Comparison of ENCODE assay signal across 40 mouse cellular contexts in genomic region chr7:46696754-46697153, GRCm38 (mm10). TPM values are rescaled to one million over a fixed set of nuclear protein-coding genes. Genes with fewer than 3 reads are reported as not detected.
A peak's percentile ranks its signal among the peaks of the same experiment; 100 is the strongest.
DNase-seq lines count a peak whose midpoint lies in the region; ATAC-seq and TF ChIP-seq lines count a peak whose summit lies in the region.
"Had no signal": no experiment of that assay in that cellular context is flagged by ENCODE, and none has a peak within 500 bp of the region (broad histone marks: within the 10 kb centered on the region; RNA-seq: fewer than 3 reads in every experiment).

No protein-coding gene starts in this region.

- no peak for TF ChIP-seq CTCF in midbrain, postnatal 0 days (IDR thresholded peaks at IDR 0.05)
- TF ChIP-seq CTCF in thymus, adult 2 months (IDR thresholded peaks at IDR 0.05; ENCODE audit: borderline replicate concordance, control insufficient read depth, extremely low read depth, insufficient read depth, low read length, poor library complexity), result no peak

- no peak overlapping the region for H3K9ac ChIP-seq in midbrain, embryonic 11.5 days (ENCODE audit: low read length)
- H3K9ac ChIP-seq in midbrain, postnatal 0 days (replicated peaks; ENCODE audit: low read length, poor library complexity, severe bottlenecking), result no peak overlapping the region
- no peak overlapping the region for H3K9ac ChIP-seq in liver, embryonic 16.5 days (ENCODE audit: low read depth, low read length)
- no peak overlapping the region for H3K9ac ChIP-seq in forebrain, embryonic 16.5 days (replicated peaks; ENCODE audit: low read depth, low read length)
- H3K9ac ChIP-seq: embryonic facial prominence, embryonic 15.5 days; forebrain, embryonic 13.5 days; heart, embryonic 15.5 days; hindbrain, embryonic 12.5 days; intestine, embryonic 15.5 days; limb, embryonic 15.5 days; lung, embryonic 15.5 days; neural tube, embryonic 12.5 days had no signal

- no peak for TF ChIP-seq POLR2A in thymus, adult 2 months (IDR thresholded peaks at IDR 0.05; ENCODE audit: control insufficient read depth, extremely low read depth, insufficient read depth, low read length, poor library complexity)

- no peak overlapping the region for H3K4me3 ChIP-seq in midbrain, embryonic 11.5 days (ENCODE audit: low read depth, low read length)
- H3K4me3 ChIP-seq in midbrain, postnatal 0 days (ENCODE audit: low read depth, low read length), result no peak overlapping the region
- H3K4me3 ChIP-seq in liver, embryonic 16.5 days (ENCODE audit: low read depth, low read length), result no peak overlapping the region
- no peak overlapping the region for H3K4me3 ChIP-seq in forebrain, embryonic 16.5 days (replicated peaks; ENCODE audit: low read length)
- H3K4me3 ChIP-seq in thymus, adult 2 months (ENCODE audit: control insufficient read depth, insufficient read depth, low read length), result no peak overlapping the region
- H3K4me3 ChIP-seq: embryonic facial prominence, embryonic 10.5 days; embryonic facial prominence, embryonic 15.5 days; forebrain, embryonic 13.5 days; heart, embryonic 15.5 days; hindbrain, embryonic 12.5 days; intestine, embryonic 15.5 days; limb, embryonic 10.5 days; limb, embryonic 15.5 days; lung, embryonic 15.5 days; midbrain, embryonic 10.5 days; myocyte; neural tube, embryonic 12.5 days had no signal

- no peaks in the 10 kb centered on the region for H3K4me1 ChIP-seq in midbrain, embryonic 11.5 days (ENCODE audit: control insufficient read depth, insufficient read depth, low read length)
- H3K4me1 ChIP-seq in midbrain, postnatal 0 days (ENCODE audit: insufficient read depth, low read length), result no peaks in the 10 kb centered on the region
- H3K4me1 ChIP-seq in liver, embryonic 16.5 days (ENCODE audit: control insufficient read depth, low read depth, low read length), result peaks cover 2% of the 10 kb centered on the region
- no peaks in the 10 kb centered on the region for H3K4me1 ChIP-seq in forebrain, embryonic 16.5 days (replicated peaks; ENCODE audit: control insufficient read depth, insufficient read depth, low read length)
- H3K4me1 ChIP-seq in thymus, adult 2 months (replicated peaks; ENCODE audit: control insufficient read depth, insufficient read depth, low read length), result no peaks in the 10 kb centered on the region
- H3K4me1 ChIP-seq: embryonic facial prominence, embryonic 10.5 days; embryonic facial prominence, embryonic 15.5 days; forebrain, embryonic 13.5 days; heart, embryonic 15.5 days; hindbrain, embryonic 12.5 days; intestine, embryonic 15.5 days; limb, embryonic 10.5 days; limb, embryonic 15.5 days; lung, embryonic 15.5 days; midbrain, embryonic 10.5 days; neural tube, embryonic 12.5 days had no signal

- ATAC-seq in midbrain, embryonic 11.5 days (ENCODE audit: low FRiP score), result no peak
- no peak for ATAC-seq in midbrain, postnatal 0 days (ENCODE audit: low FRiP score)
- ATAC-seq in common myeloid progenitor, adult 5-6 weeks (replicated peaks; ENCODE audit: low read depth, poor library complexity, severe bottlenecking), result peak; percentile 54
- ATAC-seq in liver, embryonic 16.5 days (ENCODE audit: low read depth), result 0 out of 2 replicates have a peak, but pooled peaks have one; percentile 39
- ATAC-seq in forebrain, embryonic 16.5 days, result no peak
- ATAC-seq: forebrain, embryonic 13.5 days; hindbrain, postnatal 0 days; intestine, embryonic 15.5 days; midbrain, embryonic 16.5 days; Patski had no signal

- no peak overlapping the region for H3K27ac ChIP-seq in midbrain, embryonic 11.5 days (ENCODE audit: low read depth, low read length)
- H3K27ac ChIP-seq in midbrain, postnatal 0 days (ENCODE audit: low read depth, low read length), result no peak overlapping the region
- H3K27ac ChIP-seq in liver, embryonic 16.5 days (ENCODE audit: low read length), result no peak overlapping the region
- H3K27ac ChIP-seq in forebrain, embryonic 16.5 days (ENCODE audit: low read length), result no peak overlapping the region
- no peak overlapping the region for H3K27ac ChIP-seq in thymus, adult 2 months (ENCODE audit: control insufficient read depth, insufficient read depth, low read length)
- H3K27ac ChIP-seq: embryonic facial prominence, embryonic 10.5 days; embryonic facial prominence, embryonic 15.5 days; forebrain, embryonic 13.5 days; heart, embryonic 15.5 days; hindbrain, embryonic 12.5 days; hindbrain, postnatal 0 days; intestine, embryonic 15.5 days; kidney, postnatal 0 days; limb, embryonic 10.5 days; limb, embryonic 15.5 days; lung, embryonic 15.5 days; midbrain, embryonic 10.5 days; neural tube, embryonic 12.5 days; stomach, postnatal 0 days had no signal

- peak; percentile 2 for DNase-seq in midbrain, embryonic 11.5 days (ENCODE audit: low spot score, missing footprints)
- no peak for DNase-seq in midbrain, postnatal 0 days (ENCODE audit: low spot score)
- no peak for DNase-seq in thymus, adult 2 months
- no peak for DNase-seq in lung, postnatal 14 days
- DNase-seq: adrenal gland, postnatal 14 days; B cell, adult 2 months; cerebellum, adult 11-12 months; cerebellum, postnatal 10 days; gastrocnemius, postnatal 14 days; heart, postnatal 36 days; kidney, adult 8-10 months; lung, postnatal 36 days; right cerebral cortex, adult 18-20 months; right cerebral cortex, postnatal 4 days; thymus, adult 18-20 months; thymus, postnatal 4 days had no signal

- no peaks in the 10 kb centered on the region for H3K27me3 ChIP-seq in midbrain, embryonic 11.5 days (ENCODE audit: control insufficient read depth, insufficient read depth, low read length)
- no peaks in the 10 kb centered on the region for H3K27me3 ChIP-seq in midbrain, postnatal 0 days (ENCODE audit: insufficient read depth, low read length)
- H3K27me3 ChIP-seq in liver, embryonic 16.5 days (ENCODE audit: control insufficient read depth, insufficient read depth, low read depth, low read length), result no peaks in the 10 kb centered on the region
- H3K27me3 ChIP-seq in forebrain, embryonic 16.5 days (replicated peaks; ENCODE audit: control insufficient read depth, insufficient read depth, low read length), result no peaks in the 10 kb centered on the region
- no peaks in the 10 kb centered on the region for H3K27me3 ChIP-seq in thymus, adult 2 months (ENCODE audit: control insufficient read depth, insufficient read depth, low read length)
- H3K27me3 ChIP-seq: embryonic facial prominence, embryonic 15.5 days; forebrain, embryonic 13.5 days; heart, embryonic 15.5 days; hindbrain, embryonic 12.5 days; intestine, embryonic 15.5 days; limb, embryonic 15.5 days; lung, embryonic 15.5 days; neural tube, embryonic 12.5 days; Patski had no signal

- no peak overlapping the region for H3K4me2 ChIP-seq in midbrain, embryonic 11.5 days
- H3K4me2 ChIP-seq in midbrain, postnatal 0 days (ENCODE audit: low read depth, low read length, poor library complexity, severe bottlenecking), result no peak overlapping the region
- no peak overlapping the region for H3K4me2 ChIP-seq in liver, embryonic 16.5 days (ENCODE audit: low read depth, low read length)
- H3K4me2 ChIP-seq in forebrain, embryonic 16.5 days (ENCODE audit: low read length), result no peak overlapping the region
- H3K4me2 ChIP-seq: embryonic facial prominence, embryonic 15.5 days; forebrain, embryonic 13.5 days; heart, embryonic 15.5 days; hindbrain, embryonic 12.5 days; intestine, embryonic 15.5 days; limb, embryonic 15.5 days; lung, embryonic 15.5 days; neural tube, embryonic 12.5 days had no signal

- peaks cover 20% of the 10 kb centered on the region for H3K36me3 ChIP-seq in midbrain, embryonic 11.5 days (ENCODE audit: control insufficient read depth, insufficient read depth, low read length)
- peaks cover 48% of the 10 kb centered on the region for H3K36me3 ChIP-seq in midbrain, postnatal 0 days (ENCODE audit: insufficient read depth, low read length)
- peaks cover 30% of the 10 kb centered on the region for H3K36me3 ChIP-seq in liver, embryonic 16.5 days (ENCODE audit: control insufficient read depth, insufficient read depth)
- H3K36me3 ChIP-seq in forebrain, embryonic 16.5 days (ENCODE audit: control insufficient read depth, insufficient read depth), result peaks cover 21% of the 10 kb centered on the region
- peaks cover 53% of the 10 kb centered on the region for H3K36me3 ChIP-seq in thymus, adult 2 months (ENCODE audit: control insufficient read depth, insufficient read depth, low read length)

- 79% methylated on average over 1 of the region's 1 CpGs for WGBS in midbrain, embryonic 11.5 days
- WGBS in midbrain, postnatal 0 days, result 75% methylated on average over 1 of the region's 1 CpGs
- WGBS in liver, embryonic 16.5 days (ENCODE audit: insufficient replicate concordance), result 26% methylated on average over 1 of the region's 1 CpGs
- WGBS in forebrain, embryonic 16.5 days, result 100% methylated on average over 1 of the region's 1 CpGs
- WGBS in thymus, adult 2 months, result 50% methylated on average over 1 of the region's 1 CpGs

- no peaks in the 10 kb centered on the region for H3K9me3 ChIP-seq in midbrain, embryonic 11.5 days (ENCODE audit: control insufficient read depth, low read length)
- H3K9me3 ChIP-seq in midbrain, postnatal 0 days (ENCODE audit: low read length), result no peaks in the 10 kb centered on the region
- no peaks in the 10 kb centered on the region for H3K9me3 ChIP-seq in liver, embryonic 16.5 days (replicated peaks; ENCODE audit: control insufficient read depth, low read length)
- H3K9me3 ChIP-seq in forebrain, embryonic 16.5 days (ENCODE audit: control insufficient read depth, low read length), result no peaks in the 10 kb centered on the region
- H3K9me3 ChIP-seq: embryonic facial prominence, embryonic 10.5 days; embryonic facial prominence, embryonic 15.5 days; forebrain, embryonic 13.5 days; heart, embryonic 15.5 days; hindbrain, embryonic 12.5 days; intestine, embryonic 15.5 days; limb, embryonic 10.5 days; limb, embryonic 15.5 days; lung, embryonic 15.5 days; midbrain, embryonic 10.5 days; neural tube, embryonic 12.5 days had no signal

RNA-seq across cellular contexts. Expression of gene Saal1, which starts 13.7 kb away (rescaled TPM):
- 42.4 and 44.1 TPM in 2 replicates for polyA plus RNA-seq in midbrain, embryonic 11.5 days (2014; fragmentation: Nextera tagmentation; extraction: Ambion mirVana)
- total RNA-seq in midbrain, postnatal 0 days (2014; rRNA removed), result 12.1 and 13.6 TPM in 2 replicates
- polyA plus RNA-seq in midbrain, postnatal 0 days (2015; fragmentation: Nextera tagmentation; extraction: Ambion mirVana), result 10.2 and 10.6 TPM in 2 replicates
- total RNA-seq in common myeloid progenitor, adult 5-6 weeks (2017), result 14.6 and 18.5 TPM in 2 replicates
- 11.8 and 12.6 TPM in 2 replicates for polyA plus RNA-seq in liver, embryonic 16.5 days (2015; fragmentation: Nextera tagmentation; extraction: Ambion mirVana)
- 20.8 and 22.3 TPM in 2 replicates for polyA plus RNA-seq in forebrain, embryonic 16.5 days (2015; fragmentation: Nextera tagmentation; extraction: Ambion mirVana)
- 14.4 and 17.2 TPM in 2 replicates for polyA plus RNA-seq in thymus, adult 2 months (2012; rRNA removed)

RNA-seq across cellular contexts. Expression of gene Saa3, which starts 18.7 kb away (rescaled TPM):
- polyA plus RNA-seq in midbrain, embryonic 11.5 days (2014; fragmentation: Nextera tagmentation; extraction: Ambion mirVana), result 0.07 TPM in 1 of 2 replicates, not detected in the other
- not detected in 2 replicates for total RNA-seq in midbrain, postnatal 0 days (2014; rRNA removed)
- 0.30 TPM in 1 of 2 replicates, not detected in the other for polyA plus RNA-seq in midbrain, postnatal 0 days (2015; fragmentation: Nextera tagmentation; extraction: Ambion mirVana)
- 3.8 TPM in 1 of 2 replicates, not detected in the other for total RNA-seq in common myeloid progenitor, adult 5-6 weeks (2017)
- polyA plus RNA-seq in liver, embryonic 16.5 days (2015; fragmentation: Nextera tagmentation; extraction: Ambion mirVana), result 18.5 and 29.5 TPM in 2 replicates
- 0.33 TPM in 1 of 2 replicates, not detected in the other for polyA plus RNA-seq in forebrain, embryonic 16.5 days (2015; fragmentation: Nextera tagmentation; extraction: Ambion mirVana)
- polyA plus RNA-seq in thymus, adult 2 months (2012; rRNA removed), result 6.8 and 11.4 TPM in 2 replicates
- total RNA-seq: gastrocnemius, postnatal 14 days; granulocyte monocyte progenitor cell, adult 5-6 weeks; hindbrain, postnatal 0 days; left cerebral cortex, postnatal 10 days had no signal
- polyA plus RNA-seq: cortical plate, adult 2 months; embryonic facial prominence, embryonic 10.5 days; limb, embryonic 10.5 days; midbrain, embryonic 10.5 days; neural tube, embryonic 12.5 days had no signal

RNA-seq across cellular contexts. Expression of gene Tph1, which starts 24.4 kb away (rescaled TPM):
- polyA plus RNA-seq in midbrain, embryonic 11.5 days (2014; fragmentation: Nextera tagmentation; extraction: Ambion mirVana), result 0.21 and 0.59 TPM in 2 replicates
- total RNA-seq in midbrain, postnatal 0 days (2014; rRNA removed), result 2.3 TPM in 1 of 2 replicates, not detected in the other
- 0.49 and 1.5 TPM in 2 replicates for polyA plus RNA-seq in midbrain, postnatal 0 days (2015; fragmentation: Nextera tagmentation; extraction: Ambion mirVana)
- total RNA-seq in common myeloid progenitor, adult 5-6 weeks (2017), result not detected in 2 replicates
- polyA plus RNA-seq in liver, embryonic 16.5 days (2015; fragmentation: Nextera tagmentation; extraction: Ambion mirVana), result 0.06 TPM in 1 of 2 replicates, not detected in the other
- polyA plus RNA-seq in forebrain, embryonic 16.5 days (2015; fragmentation: Nextera tagmentation; extraction: Ambion mirVana), result 0.35 and 0.93 TPM in 2 replicates
- polyA plus RNA-seq in thymus, adult 2 months (2012; rRNA removed), result 0.60 and 0.77 TPM in 2 replicates
- total RNA-seq: adrenal gland, postnatal 14 days; heart, postnatal 36 days had no signal
- polyA plus RNA-seq: limb, embryonic 10.5 days; Patski; spleen, adult 2 months had no signal

RNA-seq across cellular contexts. Expression of gene Saa4, which starts 35.6 kb away (rescaled TPM):
- not detected in 2 replicates for polyA plus RNA-seq in midbrain, embryonic 11.5 days (2014; fragmentation: Nextera tagmentation; extraction: Ambion mirVana)
- not detected in 2 replicates for total RNA-seq in midbrain, postnatal 0 days (2014; rRNA removed)
- polyA plus RNA-seq in midbrain, postnatal 0 days (2015; fragmentation: Nextera tagmentation; extraction: Ambion mirVana), result not detected in 2 replicates
- total RNA-seq in common myeloid progenitor, adult 5-6 weeks (2017), result not detected in 2 replicates
- polyA plus RNA-seq in liver, embryonic 16.5 days (2015; fragmentation: Nextera tagmentation; extraction: Ambion mirVana), result 10.2 and 13.6 TPM in 2 replicates
- not detected in 2 replicates for polyA plus RNA-seq in forebrain, embryonic 16.5 days (2015; fragmentation: Nextera tagmentation; extraction: Ambion mirVana)
- 0.16 and 0.40 TPM in 2 replicates for polyA plus RNA-seq in thymus, adult 2 months (2012; rRNA removed)
- total RNA-seq: gastrocnemius, postnatal 14 days; granulocyte monocyte progenitor cell, adult 5-6 weeks; heart, postnatal 36 days; hindbrain, postnatal 0 days; left cerebral cortex, postnatal 10 days had no signal
- polyA plus RNA-seq: cortical plate, adult 2 months; embryonic facial prominence, embryonic 10.5 days; embryonic facial prominence, embryonic 15.5 days; forebrain, embryonic 13.5 days; heart, embryonic 15.5 days; hindbrain, embryonic 12.5 days; hindbrain, postnatal 0 days; kidney, postnatal 0 days; limb, embryonic 10.5 days; limb, embryonic 15.5 days; lung, embryonic 15.5 days; midbrain, embryonic 10.5 days; midbrain, embryonic 16.5 days; myocyte; neural tube, embryonic 12.5 days; Patski; spleen, adult 2 months; stomach, postnatal 0 days had no signal

RNA-seq across cellular contexts. Expression of gene Saa1, which starts 46.0 kb away (rescaled TPM):
- polyA plus RNA-seq in midbrain, embryonic 11.5 days (2014; fragmentation: Nextera tagmentation; extraction: Ambion mirVana), result not detected in 2 replicates
- not detected in 2 replicates for total RNA-seq in midbrain, postnatal 0 days (2014; rRNA removed)
- polyA plus RNA-seq in midbrain, postnatal 0 days (2015; fragmentation: Nextera tagmentation; extraction: Ambion mirVana), result 0.28 and 0.50 TPM in 2 replicates
- total RNA-seq in common myeloid progenitor, adult 5-6 weeks (2017), result not detected in 2 replicates
- polyA plus RNA-seq in liver, embryonic 16.5 days (2015; fragmentation: Nextera tagmentation; extraction: Ambion mirVana), result not detected in 2 replicates
- polyA plus RNA-seq in forebrain, embryonic 16.5 days (2015; fragmentation: Nextera tagmentation; extraction: Ambion mirVana), result not detected in 2 replicates
- polyA plus RNA-seq in thymus, adult 2 months (2012; rRNA removed), result 2.7 and 4.3 TPM in 2 replicates
- total RNA-seq: granulocyte monocyte progenitor cell, adult 5-6 weeks; heart, postnatal 36 days; hindbrain, postnatal 0 days; left cerebral cortex, postnatal 10 days had no signal
- polyA plus RNA-seq: cortical plate, adult 2 months; embryonic facial prominence, embryonic 15.5 days; forebrain, embryonic 13.5 days; heart, embryonic 15.5 days; myocyte; Patski; spleen, adult 2 months had no signal

Comparison
In these comparisons a context has a peak if more than half of its experiments do, and no peak if none do; other contexts are left out.
1. ATAC-seq: peak in common myeloid progenitor, adult 5-6 weeks (single experiment) and liver, embryonic 16.5 days (single experiment); none in midbrain, embryonic 11.5 days (single experiment), midbrain, postnatal 0 days (single experiment) and forebrain, embryonic 16.5 days (single experiment).